Mouse (Mus musculus): ENCODE measurements around the gene Tube1.

GRCm38 (mm10) chr10:39163694-39164093 lies 29.9 kb downstream of the Tube1 start, which contains the start of gene Ccn6:
- TF ChIP-seq CTCF (IDR thresholded peaks at IDR 0.05; ENCODE audit: low read depth, low read length) (no peak), GATA1 (IDR thresholded peaks at IDR 0.05; ENCODE audit: borderline replicate concordance, low read length) (no peak), TAL1 (conservative IDR thresholded peaks at IDR 0.05; ENCODE audit: low read depth, low read length) (no peak), POLR2AphosphoS5 (IDR thresholded peaks at IDR 0.05; ENCODE audit: insufficient replicate concordance, low read depth, low read length) (no peak)

Data from G1E (cell line).